Mouse (Mus musculus): ENCODE measurements around the gene Pde6d. TPM values are rescaled to one million over a fixed set of nuclear protein-coding genes. Genes with fewer than 3 reads are reported as not detected.
A peak's percentile ranks its signal among the peaks of the same experiment; 100 is the strongest.

Gene Pde6d
- polyA plus RNA-seq, 1 experiment = 11.2 TPM

- H3K4me1 ChIP-seq (ENCODE audit: control insufficient read depth, insufficient read depth, low read length) = peaks cover 2% of the 10 kb centered on the region; the same call in 1 of the 2 replicates
- H3K27ac ChIP-seq (ENCODE audit: control insufficient read depth, insufficient read depth, low read depth, low read length, poor library complexity) = no peak overlapping the region
- peak; percentile 93 for TF ChIP-seq CTCF (IDR thresholded peaks at IDR 0.05; ENCODE audit: control insufficient read depth, insufficient read depth, low read length)
- TF ChIP-seq POLR2A (IDR thresholded peaks at IDR 0.05; ENCODE audit: borderline replicate concordance, control insufficient read depth, low read depth, low read length) = no peak
- H3K4me3 ChIP-seq (replicated peaks; ENCODE audit: control insufficient read depth, low read depth, low read length) = no peak overlapping the region
- 26% methylated on average over 11 of the region's 11 CpGs for WGBS
Measured at GRCm38 (mm10) chr1:86532362-86533051, 49.9 kb downstream of the Pde6d start.

GRCm38 (mm10) chr1:86531547-86532321 lies 50.7 kb downstream of the Pde6d start:
- Histone ChIP-seq H3K4me1 (ENCODE audit: control insufficient read depth, insufficient read depth, low read length) (peaks cover 2% of the 10 kb centered on the region; the same call in 1 of the 2 replicates), H3K4me3 (replicated peaks; ENCODE audit: control insufficient read depth, low read depth, low read length) (no peak overlapping the region), H3K27ac (ENCODE audit: control insufficient read depth, insufficient read depth, low read depth, low read length, poor library complexity) (no peak overlapping the region)
- WGBS = 37% methylated on average over 13 of the region's 13 CpGs
- no peak for TF ChIP-seq CTCF (IDR thresholded peaks at IDR 0.05; ENCODE audit: control insufficient read depth, insufficient read depth, low read length)
- TF ChIP-seq POLR2A (IDR thresholded peaks at IDR 0.05; ENCODE audit: borderline replicate concordance, control insufficient read depth, low read depth, low read length) = no peak

DNA sequence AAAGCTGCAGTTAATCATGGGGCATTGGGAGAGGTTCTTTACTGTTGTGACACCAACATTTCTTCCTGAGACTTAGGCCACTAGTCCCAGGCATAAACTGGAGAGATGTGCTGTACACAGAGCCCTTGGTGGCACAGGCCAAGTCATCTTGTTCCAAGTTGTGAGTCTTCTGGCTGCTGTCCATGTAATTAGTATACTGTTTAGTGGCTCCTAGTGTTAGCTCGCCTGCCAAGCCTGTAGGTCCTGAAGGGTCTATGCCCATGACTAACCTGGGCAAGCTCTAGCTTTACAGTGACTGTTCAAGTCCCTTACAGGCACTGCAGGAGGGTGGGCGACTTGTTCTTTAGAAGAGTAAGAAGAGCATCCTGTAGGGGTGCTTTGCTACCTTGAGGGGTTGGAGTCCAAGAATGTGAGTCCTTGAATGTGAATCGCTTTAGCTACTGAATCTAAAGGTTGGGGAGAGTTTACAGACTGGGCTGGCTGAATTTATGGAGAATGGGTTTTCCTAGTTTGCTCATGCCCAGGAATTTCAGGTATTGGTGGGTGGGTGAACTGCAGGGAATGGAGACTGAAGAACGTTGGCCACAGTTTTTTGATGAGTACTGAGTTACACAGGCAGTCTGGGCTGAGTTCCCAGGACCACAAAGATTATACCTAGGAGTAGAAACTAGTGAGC lies 51.4 kb downstream of the Pde6d start:
- peaks cover 2% of the 10 kb centered on the region; the same call in 1 of the 2 replicates for H3K4me1 ChIP-seq (ENCODE audit: control insufficient read depth, insufficient read depth, low read length)
- no peak overlapping the region for H3K27ac ChIP-seq (ENCODE audit: control insufficient read depth, insufficient read depth, low read depth, low read length, poor library complexity)
- WGBS = 46% methylated on average over 4 of the region's 4 CpGs
- no peak overlapping the region for H3K4me3 ChIP-seq (replicated peaks; ENCODE audit: control insufficient read depth, low read depth, low read length)
- no peak for TF ChIP-seq POLR2A (IDR thresholded peaks at IDR 0.05; ENCODE audit: borderline replicate concordance, control insufficient read depth, low read depth, low read length)
- TF ChIP-seq CTCF (IDR thresholded peaks at IDR 0.05; ENCODE audit: control insufficient read depth, insufficient read depth, low read length) = no peak

DNA sequence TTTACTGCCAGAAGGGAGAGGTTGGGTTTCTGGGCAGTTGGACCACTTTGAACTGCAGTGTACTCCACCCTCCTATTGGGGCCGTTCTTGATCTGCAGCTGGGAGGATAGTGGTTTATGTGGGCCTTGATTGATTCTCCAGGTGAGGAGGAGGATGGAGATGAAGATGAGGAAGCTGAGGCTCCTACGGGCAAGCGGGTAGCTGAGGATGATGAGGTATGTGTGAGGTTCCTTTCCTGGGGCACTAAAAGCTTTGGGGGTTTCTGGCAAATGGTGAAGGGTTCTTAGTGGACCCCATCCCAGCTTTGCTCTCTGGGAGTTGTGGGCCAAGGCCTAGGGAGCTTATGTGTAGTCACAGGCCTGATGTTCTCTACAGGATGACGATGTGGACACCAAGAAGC lies 52.8 kb downstream of the Pde6d start:
- Histone ChIP-seq H3K4me3 (replicated peaks; ENCODE audit: control insufficient read depth, low read depth, low read length) (no peak overlapping the region), H3K4me1 (ENCODE audit: control insufficient read depth, insufficient read depth, low read length) (peaks cover 2% of the 10 kb centered on the region; the same call in 1 of the 2 replicates), H3K27ac (ENCODE audit: control insufficient read depth, insufficient read depth, low read depth, low read length, poor library complexity) (no peak overlapping the region)
- TF ChIP-seq CTCF (IDR thresholded peaks at IDR 0.05; ENCODE audit: control insufficient read depth, insufficient read depth, low read length) (no peak), POLR2A (IDR thresholded peaks at IDR 0.05; ENCODE audit: borderline replicate concordance, control insufficient read depth, low read depth, low read length) (no peak)
- 10% methylated on average over 4 of the region's 4 CpGs for WGBS

DNA sequence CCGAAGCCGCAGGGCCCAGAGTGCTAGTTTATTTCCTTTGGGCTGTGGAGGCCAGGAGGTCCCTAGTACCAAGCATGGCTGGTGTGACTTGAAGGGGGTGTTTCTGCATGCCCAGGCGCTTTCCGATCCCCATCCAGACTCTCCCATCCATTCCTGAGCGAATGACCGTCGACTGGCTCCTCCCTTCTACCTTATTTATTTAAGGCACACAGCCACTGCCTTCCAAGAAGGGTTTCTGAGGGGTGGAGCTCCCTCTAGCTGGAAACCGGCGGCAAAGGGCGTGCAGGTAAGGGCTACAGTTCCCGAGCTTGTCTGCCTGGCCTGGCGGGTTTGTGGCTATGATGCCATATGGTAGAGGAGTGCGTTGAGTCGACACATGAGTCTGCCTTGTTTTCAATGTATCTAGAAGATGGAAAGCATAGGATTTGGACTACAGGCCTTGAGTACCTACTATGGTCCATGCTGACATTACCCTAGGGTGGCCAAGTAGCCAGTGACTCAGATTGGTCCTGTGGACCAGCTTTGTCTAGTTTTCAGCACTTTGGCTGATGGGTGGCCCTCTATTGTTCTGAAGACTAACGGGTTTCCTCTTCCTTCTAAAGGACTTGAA lies 53.8 kb downstream of the Pde6d start:
- WGBS = under 1% methylated on average over 15 of the region's 15 CpGs

DNA sequence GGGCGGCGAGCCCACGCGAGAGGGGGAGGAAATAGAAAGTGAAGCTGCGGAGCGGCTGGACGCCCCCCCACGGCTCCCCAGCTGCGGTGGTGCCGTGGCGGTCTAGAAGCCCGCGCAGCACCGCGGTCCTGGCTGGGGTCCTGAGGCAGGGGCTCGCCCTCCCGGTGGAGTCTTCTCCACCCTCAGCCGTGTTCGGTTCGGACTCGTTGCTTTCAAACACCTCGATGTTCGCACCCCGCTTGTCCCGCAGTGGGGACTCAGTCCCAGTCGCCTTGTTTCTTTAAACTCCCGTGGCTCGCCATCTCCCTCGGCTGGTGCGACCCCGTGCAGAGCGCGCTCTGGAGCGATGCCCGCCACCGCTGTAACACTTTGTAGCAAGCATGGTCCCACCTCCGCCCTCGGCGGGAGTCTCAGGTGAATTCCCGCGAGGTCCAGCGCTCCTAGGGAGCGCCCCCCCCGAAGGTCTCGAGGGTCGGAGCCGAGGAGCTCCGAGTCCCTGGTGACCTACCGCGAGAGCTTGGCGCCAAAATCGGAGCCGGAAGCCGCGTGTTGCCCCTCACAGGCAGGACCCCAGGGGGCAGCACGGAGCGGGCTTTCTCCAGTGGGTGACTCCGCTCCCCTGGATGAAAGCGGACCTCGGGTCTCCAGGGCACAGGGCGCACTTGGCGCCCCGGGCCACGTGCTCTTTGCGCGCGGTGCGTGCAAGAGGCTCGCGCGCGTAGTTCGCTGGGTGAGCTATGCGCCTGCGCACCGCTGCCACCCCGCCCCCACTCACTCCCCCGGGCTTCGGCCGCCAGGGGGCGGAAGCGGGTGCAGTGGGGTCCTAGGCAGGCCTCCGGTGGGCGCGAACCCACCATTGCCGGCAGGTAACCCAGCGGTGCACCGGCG lies 54.6 kb downstream of the Pde6d start:
- Histone ChIP-seq H3K4me3 (replicated peaks; ENCODE audit: control insufficient read depth, low read depth, low read length) (peak overlapping the region; percentile 86), H3K27ac (ENCODE audit: control insufficient read depth, insufficient read depth, low read depth, low read length, poor library complexity) (peak overlapping the region; percentile 92), H3K4me1 (ENCODE audit: control insufficient read depth, insufficient read depth, low read length) (peaks cover 4% of the 10 kb centered on the region; the same call in 1 of the 2 replicates)
- TF ChIP-seq CTCF (IDR thresholded peaks at IDR 0.05; ENCODE audit: control insufficient read depth, insufficient read depth, low read length) = peak; percentile 60
- peak; percentile 43; the same call in 1 of the 2 replicates for TF ChIP-seq POLR2A (IDR thresholded peaks at IDR 0.05; ENCODE audit: borderline replicate concordance, control insufficient read depth, low read depth, low read length)
- WGBS = under 1% methylated on average over 89 of the region's 89 CpGs

More for the DNA sequence above, 53.8 kb downstream of the Pde6d start:
- peak overlapping the region; percentile 86 for H3K4me3 ChIP-seq (replicated peaks; ENCODE audit: control insufficient read depth, low read depth, low read length)
- H3K27ac ChIP-seq (ENCODE audit: control insufficient read depth, insufficient read depth, low read depth, low read length, poor library complexity) = peak overlapping the region; percentile 92
- H3K4me1 ChIP-seq (ENCODE audit: control insufficient read depth, insufficient read depth, low read length) = peaks cover 4% of the 10 kb centered on the region; the same call in 1 of the 2 replicates
- TF ChIP-seq CTCF (IDR thresholded peaks at IDR 0.05; ENCODE audit: control insufficient read depth, insufficient read depth, low read length) (peak; percentile 37; the same call in 1 of the 2 replicates), POLR2A (IDR thresholded peaks at IDR 0.05; ENCODE audit: borderline replicate concordance, control insufficient read depth, low read depth, low read length) (peak; percentile 18; the same call in 1 of the 2 replicates)
